Mouse (Mus musculus) small intestine, adult 2 months (tissue): ENCODE data around the gene Ccdc17.

ENCODE experiments used
- CTCF ChIP-seq: fragments of 200-500 bp; IDR thresholded peaks from 2 replicates; pipeline ENCODE4 v1.5.1; 2012; ENCODE audit warnings: low read depth, mild to moderate bottlenecking, control low read depth, inconsistent platforms, low read length, moderate library complexity, mixed read lengths; ENCODE audit not compliant: insufficient replicate concordance, insufficient read length; ENCODE audit errors: extremely low read depth
- POLR2A ChIP-seq: fragments of 200-500 bp; IDR thresholded peaks from 2 replicates; pipeline ENCODE4 v1.6.1; 2012; ENCODE audit warnings: low read depth, mild to moderate bottlenecking, control low read depth, inconsistent platforms, low read length, moderate library complexity

- TF ChIP-seq CTCF: 0 out of 2 replicates have a peak, but pooled peaks have one; percentile 8
- no peak; the same call in none of the 2 replicates for TF ChIP-seq POLR2A
These were observed 38.9 kb upstream of the Ccdc17 start, which contains the start of gene Gpbp1l1 for GRCm38 (mm10) chr4:116557306-116558121.
